Mouse (Mus musculus) cerebellum, postnatal 14 days (tissue): ENCODE results near the gene Trim46.
"Not testable (repeated sequence)": the region's sequence is repeated elsewhere in the genome, so short reads cannot be mapped to it uniquely, and the experiment has no call there.

Experiments used
- DNase-seq, 2 experiments: peaks; one replicate each; pipeline ENCODE4 v3.0.0; 2021; ENCODE audit warnings: mixed read lengths in 2 of 2

The Trim46 gene

GRCm38 (mm10) chr3:89231772-89232275 lies 14.3 kb downstream of the Trim46 start:
- DNase-seq, result peak in 1 of 2 experiments; percentile 60

GRCm38 (mm10) chr3:89231345-89231744 lies 14.8 kb downstream of the Trim46 start:
- no peak for DNase-seq

DNA sequence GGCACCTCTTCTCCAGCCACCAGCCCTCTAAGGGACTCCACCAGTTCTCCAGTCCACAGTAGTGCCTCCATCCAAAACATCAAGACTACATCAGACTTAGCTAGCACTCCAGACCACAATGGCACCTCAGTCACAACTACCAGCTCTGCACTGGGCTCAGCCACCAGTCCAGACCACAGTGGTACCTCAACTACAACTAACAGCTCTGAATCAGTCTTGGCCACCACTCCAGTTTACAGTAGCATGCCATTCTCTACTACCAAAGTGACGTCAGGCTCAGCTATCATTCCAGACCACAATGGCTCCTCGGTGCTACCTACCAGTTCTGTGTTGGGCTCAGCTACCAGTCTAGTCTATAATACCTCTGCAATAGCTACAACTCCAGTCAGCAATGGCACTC lies 15.5 kb downstream of the Trim46 start:
- DNase-seq, result no peak

GRCm38 (mm10) chr3:89229276-89229675 lies 16.8 kb downstream of the Trim46 start:
- no peak for DNase-seq

DNA sequence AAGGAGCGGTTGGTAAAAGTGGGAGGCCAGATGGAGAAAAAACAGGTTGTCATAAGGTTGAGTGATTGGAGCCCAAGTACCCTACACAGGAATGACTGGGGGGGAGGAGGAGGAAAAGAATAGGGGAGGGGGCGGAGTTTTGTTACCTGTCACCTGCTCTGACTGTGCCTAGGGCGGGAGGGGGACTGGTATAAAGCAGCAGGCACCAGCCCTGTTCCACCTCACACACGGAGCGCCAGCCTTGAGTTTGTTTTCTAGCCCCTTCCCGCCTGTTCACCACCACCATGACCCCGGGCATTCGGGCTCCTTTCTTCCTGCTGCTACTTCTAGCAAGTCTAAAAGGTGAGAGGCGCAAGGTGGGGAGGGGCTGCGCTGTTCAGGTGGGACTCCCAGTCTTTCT lies 17.3 kb downstream of the Trim46 start, which contains the start of gene Muc1:
Gene Muc1 (plus strand): TSS at position 222 of the 400 bp plus-strand sequence.
- no peak for DNase-seq

DNA sequence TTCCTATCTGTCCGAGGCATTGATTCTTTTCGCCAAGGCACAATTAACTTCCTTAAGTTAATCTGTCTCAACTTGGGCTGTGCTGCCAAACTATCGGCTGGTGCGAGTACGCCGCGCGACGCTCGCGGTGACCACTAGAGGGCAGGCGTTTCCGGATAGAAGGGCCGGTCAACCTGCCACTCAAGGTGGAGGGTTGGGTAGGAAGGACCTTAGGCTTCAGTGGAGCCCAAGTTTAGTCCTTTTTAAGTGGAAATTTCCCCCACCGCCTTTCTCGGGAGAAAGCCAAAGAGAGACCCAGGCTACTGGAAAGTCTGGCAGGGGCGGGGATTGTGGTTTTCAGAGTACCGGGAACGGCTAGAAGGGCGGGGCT lies 17.9 kb downstream of the Trim46 start:
- peak; percentile 93 to 95 for DNase-seq

DNA sequence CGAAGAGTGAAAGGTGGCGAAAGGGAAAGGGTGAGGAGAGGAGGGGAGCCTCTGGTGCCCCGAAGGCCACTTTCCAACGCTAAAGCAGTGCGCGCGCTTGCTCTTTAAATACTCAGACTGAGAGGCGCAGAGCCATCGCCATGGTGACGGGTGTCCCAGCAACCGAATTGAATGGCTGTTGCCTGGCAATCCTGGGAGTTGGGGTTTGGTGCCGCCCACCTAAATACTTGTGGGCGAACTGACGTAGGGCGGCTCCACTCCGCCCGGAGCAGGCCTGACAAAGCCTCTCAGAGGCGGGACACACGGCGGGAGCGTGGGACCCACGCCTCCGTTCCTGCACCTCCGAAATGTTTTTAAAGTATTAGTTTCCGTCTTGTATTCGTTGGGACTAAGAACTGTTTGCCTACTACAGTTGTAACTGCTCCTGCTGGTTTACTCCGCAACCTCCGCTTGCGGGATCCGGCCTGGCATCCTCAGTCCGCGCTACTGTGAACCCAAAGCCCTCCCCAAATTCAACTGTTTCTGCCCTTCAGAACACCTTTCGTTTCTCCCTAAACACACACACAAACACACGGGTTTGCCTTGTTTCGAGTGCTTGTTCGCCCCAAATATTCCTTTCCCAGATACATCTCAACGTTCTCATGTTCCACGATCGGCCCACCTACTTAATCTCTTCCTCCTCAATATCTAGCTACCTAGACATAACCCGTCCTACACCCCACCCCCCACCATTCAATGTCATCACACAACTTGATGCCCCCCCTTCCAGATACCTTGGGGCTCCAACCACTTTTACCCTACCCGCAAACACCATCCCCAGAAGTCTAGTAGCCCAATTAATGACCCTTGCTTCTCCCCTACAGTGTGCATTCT lies 18.6 kb downstream of the Trim46 start:
- peak; percentile 57 to 70 for DNase-seq

DNA sequence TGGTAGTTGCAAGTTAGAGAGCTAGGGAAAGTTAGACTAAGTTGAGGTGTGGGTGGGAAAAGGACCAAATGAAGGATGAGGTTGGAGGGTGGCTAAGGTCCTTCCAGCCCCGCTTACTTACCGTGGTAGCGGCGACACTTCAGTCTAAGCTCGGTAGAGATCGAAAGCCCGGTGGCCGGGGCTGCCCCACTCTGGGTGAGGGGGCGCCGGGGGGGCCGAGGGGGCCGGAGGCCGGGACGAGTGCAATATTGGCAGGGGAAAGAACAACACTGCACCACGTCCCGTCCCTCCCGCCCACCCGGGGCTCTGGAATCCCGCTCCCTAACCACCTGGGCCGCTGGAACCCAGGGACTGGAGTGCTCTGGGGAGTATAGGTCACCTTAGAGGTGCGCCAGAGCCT lies 19.2 kb downstream of the Trim46 start, which contains the start of gene Mtx1:
Gene Mtx1 (minus strand): TSS at position 189 of the 400 bp plus-strand sequence.
- DNase-seq, result no peak

GRCm38 (mm10) chr3:89226361-89226760 lies 19.7 kb downstream of the Trim46 start:
- no peak for DNase-seq

DNA sequence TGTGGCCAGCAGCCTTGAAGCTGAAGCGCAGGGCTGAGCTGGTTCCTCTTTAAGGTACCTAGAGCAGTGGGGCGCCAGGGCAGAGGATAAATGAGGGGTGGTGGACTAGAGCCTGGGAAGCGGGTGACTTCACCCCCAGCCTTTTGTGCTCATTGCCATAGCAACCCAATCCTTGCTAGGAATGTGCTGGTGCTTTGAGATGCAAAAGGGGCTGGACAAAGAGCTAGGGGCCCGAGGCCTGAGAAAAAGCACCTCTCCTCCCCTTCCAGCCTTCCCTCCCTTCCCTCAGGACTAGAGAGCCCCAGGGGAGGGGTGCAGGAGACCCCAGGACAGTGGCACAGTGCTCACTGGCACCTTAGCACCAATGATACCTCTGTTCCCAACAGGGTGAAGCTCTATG lies 20.2 kb downstream of the Trim46 start:
- DNase-seq, result no peak

DNA sequence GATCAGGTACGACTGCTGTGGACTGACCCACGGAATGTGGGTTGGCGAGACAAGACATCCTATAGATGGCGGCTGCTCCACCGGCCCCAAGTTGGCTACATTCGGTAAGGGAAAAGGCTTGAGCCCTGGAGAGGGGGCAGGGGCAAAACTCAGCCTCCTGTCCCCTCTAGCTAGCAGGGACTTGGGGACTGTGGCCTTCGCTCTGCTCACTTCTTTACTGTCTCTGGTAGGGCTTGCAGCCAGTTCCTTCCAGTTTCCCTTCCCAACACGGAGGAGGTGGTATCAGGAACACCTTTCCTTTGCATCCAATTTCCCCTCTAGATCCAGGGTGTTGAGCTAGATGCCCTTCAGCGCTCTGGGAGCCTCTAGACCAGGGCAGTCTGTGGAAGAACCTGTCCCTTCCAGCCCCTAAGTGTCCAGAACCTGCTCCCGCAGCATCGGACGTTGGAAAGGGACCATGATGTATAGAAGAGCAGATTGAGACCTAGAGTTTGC lies 20.7 kb downstream of the Trim46 start:
- DNase-seq, result no peak

GRCm38 (mm10) chr3:89224796-89225195 lies 21.3 kb downstream of the Trim46 start:
- no peak for DNase-seq

DNA sequence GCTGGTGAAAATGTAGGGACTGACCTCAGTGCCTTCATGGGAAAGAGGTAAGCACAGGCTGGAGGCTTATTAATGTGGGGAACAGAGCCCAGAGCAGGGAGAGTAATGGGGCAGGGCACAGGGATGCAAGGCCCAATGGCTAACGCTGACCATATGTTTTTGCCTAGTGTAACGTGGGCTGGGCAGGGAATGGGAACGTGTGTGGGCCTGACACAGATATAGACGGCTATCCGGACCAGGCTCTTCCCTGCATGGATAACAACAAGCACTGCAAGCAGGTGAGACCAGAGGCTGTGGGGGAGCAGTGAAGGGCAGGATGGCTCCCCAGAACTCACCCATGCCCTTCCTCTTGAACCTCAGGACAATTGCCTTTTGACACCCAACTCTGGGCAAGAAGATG lies 24.9 kb downstream of the Trim46 start:
- no peak for DNase-seq

DNA sequence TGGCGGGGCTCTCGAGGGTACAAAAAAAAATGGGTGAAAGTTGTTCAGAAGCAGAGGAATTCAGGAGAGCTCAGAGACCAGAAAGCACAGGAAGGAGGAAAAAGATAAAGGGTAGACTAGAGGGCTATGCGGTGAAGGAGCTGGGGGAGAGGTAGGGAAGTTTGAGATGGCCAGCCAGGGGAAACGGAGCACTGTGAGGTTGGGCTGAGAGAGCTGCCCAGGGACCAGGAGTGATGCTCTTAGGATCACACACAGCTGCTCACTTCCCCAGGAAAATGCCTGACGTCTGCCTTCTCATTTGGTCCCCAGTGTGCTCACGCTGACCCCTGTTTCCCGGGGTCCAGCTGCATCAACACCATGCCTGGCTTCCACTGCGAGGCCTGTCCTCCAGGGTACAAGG lies 26.6 kb downstream of the Trim46 start:
- no peak for DNase-seq

DNA sequence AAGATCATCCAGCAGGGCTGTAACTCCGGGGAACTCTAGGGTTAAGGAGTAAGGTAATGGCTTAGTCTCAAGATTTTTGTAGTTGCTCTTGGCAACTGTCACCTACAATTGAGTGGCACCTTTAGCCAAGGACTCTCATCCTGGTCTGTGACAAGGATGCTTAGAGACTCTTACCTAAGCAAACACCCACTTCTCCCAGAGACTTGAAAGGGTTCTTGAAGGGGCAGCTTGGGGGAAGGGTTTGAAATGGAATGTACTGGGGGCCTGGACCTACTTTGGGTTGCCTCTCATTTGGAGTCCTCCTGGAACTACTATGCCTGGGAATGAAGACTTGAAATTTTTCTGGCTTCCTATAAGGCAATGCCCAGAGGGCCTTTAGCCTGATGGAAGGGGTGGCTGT lies 27.8 kb downstream of the Trim46 start:
- DNase-seq, result no peak

- DNase-seq, result not testable (repeated sequence)
Measured at GRCm38 (mm10) chr3:89216407-89216806, 29.7 kb downstream of the Trim46 start.

GRCm38 (mm10) chr3:89215853-89216252 lies 30.3 kb downstream of the Trim46 start:
- DNase-seq, result peak; percentile 92 to 94

DNA sequence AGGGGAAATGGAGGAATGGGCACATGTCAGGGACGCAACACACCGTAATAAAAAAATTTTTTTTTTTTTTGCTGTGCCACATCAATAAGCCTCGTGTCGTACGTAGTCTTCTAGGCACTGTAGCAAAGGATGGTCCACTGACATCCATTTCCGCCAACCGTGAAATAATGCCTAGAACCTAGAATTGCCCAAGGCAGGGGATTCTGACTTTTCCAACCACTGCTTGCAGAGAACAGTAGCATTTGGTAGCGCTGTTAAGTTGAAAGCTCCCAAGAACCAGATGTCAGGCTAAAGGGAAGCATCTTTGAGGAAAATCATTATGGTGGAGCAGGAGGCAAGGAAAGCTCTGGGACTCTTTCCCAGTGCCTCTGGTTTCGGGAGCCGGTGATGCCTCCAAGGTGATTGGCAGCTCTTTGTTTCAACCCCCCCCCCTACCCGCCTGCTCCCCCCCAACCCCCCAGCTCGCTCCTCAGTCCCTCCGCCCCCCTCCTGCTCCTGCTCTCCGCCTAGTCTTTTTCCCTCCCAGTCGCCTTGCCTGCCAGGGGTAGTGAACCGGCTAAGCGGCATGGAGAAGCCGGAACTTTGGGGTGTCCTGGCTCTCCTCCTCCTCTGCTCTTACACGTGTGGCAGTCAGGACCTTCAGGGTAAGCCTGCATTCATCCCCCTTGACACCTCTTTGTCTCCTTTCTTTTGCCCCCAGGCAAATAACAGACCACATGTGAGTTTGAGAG lies 31.3 kb downstream of the Trim46 start, which contains the start of gene Thbs3:
Gene Thbs3 (plus strand): TSS at position 500 of the 731 bp plus-strand sequence.
- no peak for DNase-seq

DNA sequence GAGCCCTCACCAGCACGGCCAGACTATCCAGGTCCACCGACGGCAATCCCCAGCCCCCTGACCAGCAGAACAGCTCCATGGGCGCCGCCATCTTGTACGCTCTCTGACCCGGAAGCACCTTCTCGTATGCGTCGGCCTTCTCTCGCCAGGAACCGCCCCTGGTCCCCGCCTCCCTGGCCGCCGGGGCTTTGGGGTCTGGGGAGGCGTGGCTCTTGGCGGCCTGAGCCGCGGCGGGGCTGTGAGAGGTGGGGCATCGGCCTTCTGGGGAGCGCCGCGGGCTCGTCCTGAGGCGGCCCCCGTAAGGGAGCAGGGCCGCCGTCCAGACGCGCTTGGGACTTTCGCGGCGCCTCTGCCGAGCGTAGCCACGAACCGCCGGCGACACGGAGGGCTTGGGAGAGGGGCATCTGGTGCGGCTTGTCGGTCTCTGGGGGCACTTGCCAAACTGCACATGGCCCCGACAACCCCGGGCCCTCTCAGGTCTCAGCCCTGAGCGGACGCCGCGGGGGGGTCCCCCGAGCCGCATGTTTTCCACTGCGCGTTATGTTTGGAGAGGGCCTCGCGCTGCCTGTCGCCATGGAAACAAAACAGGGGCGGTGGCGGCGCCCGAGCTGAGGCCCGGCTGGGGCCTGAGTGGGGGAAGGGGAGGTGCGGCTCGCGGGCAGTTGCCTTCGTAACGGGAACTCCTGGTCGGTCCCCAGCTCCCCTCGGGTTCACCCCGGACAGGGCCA lies 32.1 kb downstream of the Trim46 start:
- peak; percentile 91 to 92 for DNase-seq

GRCm38 (mm10) chr3:89210731-89211130 lies 35.4 kb downstream of the Trim46 start:
- no peak for DNase-seq

DNA sequence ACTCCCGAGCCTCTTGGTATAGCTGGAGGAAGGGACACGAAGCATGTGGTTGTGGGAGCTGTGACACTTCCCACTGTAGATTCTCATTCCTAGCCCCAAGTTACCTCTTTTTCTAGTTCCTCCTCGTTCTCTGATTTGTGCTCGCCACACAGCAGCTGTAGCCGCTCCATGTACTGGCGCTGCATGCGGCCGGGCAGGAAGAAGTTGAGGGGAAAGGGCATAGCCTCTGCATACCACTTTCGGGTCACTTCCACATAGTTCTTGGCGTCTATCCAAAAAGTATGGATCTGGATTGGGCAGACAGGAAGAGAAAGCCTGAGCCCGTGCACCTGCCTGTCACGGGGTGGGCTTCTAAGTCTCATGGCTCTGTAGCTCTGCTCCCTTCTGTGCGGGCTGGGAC lies 35.9 kb downstream of the Trim46 start:
- no peak for DNase-seq

GRCm38 (mm10) chr3:89209731-89210130 lies 36.4 kb downstream of the Trim46 start:
- DNase-seq, result no peak

DNA sequence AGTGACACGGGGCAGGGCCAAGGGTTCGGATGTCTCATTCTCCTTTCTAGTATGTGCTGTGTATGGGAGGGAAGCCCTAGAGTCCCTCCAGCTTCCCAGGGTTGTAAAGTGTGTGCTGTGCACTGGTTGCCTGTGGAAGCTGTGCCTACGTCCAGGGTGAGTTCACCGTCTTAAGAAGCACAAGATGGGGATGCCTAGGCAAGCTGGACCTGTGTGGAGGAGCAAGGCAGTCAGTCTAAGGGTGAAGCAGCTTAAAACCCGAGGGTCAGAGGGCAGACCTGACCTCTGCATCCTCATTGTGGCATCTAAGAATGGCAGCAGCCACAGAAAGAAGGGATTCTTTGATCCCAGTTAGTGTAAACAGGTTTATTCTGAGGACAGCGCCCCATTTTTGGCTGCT lies 37.4 kb downstream of the Trim46 start:
- DNase-seq, result no peak
